Mouse (Mus musculus) small intestine, adult 2 months (tissue): Measurements from ENCODE around the gene Cbx2.

ENCODE experiments used
- CTCF ChIP-seq: fragments of 200-500 bp; IDR thresholded peaks from 2 replicates; pipeline ENCODE4 v1.5.1; 2012; ENCODE audit warnings: low read depth, mild to moderate bottlenecking, control low read depth, inconsistent platforms, low read length, moderate library complexity, mixed read lengths; ENCODE audit not compliant: insufficient replicate concordance, insufficient read length; ENCODE audit errors: extremely low read depth
- POLR2A ChIP-seq: fragments of 200-500 bp; IDR thresholded peaks from 2 replicates; pipeline ENCODE4 v1.6.1; 2012; ENCODE audit warnings: low read depth, mild to moderate bottlenecking, control low read depth, inconsistent platforms, low read length, moderate library complexity

DNA sequence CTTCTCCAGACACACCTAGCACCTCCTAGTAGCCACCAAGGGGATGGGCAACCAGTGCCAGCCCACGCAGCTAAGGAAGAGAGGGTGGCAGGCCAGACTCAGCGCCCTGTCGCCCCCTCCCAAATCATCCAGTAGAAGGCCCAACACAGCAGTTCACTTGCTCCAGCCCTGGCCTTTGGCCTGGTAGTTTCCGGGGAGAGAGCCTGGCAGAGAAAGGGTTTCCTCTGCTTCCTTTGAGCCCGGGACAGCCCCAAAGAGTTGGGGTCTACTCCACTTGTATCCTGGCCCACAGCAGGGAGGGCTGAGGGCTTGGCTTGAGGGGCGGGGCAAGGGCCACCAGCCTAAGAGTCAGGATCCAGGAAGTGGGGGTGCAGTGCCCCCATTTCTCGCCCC, 56.7 kb downstream of the Cbx2 start:
- TF ChIP-seq CTCF, result no peak
- 0 out of 2 replicates have a peak, but pooled peaks have one; percentile 11 for TF ChIP-seq POLR2A
